Mouse (Mus musculus) megakaryocyte, adult 5-6 weeks (primary cell): ENCODE data around the gene Klhdc9. TPM values are rescaled to one million over a fixed set of nuclear protein-coding genes. Genes with fewer than 3 reads are reported as not detected.
A peak's percentile ranks its signal among the peaks of the same experiment; 100 is the strongest.

Experiments used
- ATAC-seq: 2 replicates; pipeline ENCODE4 v1.8.0; 2016; ENCODE audit warnings: mild to moderate bottlenecking, inconsistent platforms; ENCODE audit not compliant: poor library complexity, severe bottlenecking
- total RNA-seq, 2 experiments: library from RNA; stranded (forward) in 1 of 2; stranded (reverse) in 1 of 2; fragments of 153-499, 151-499 nt in 1 of 2; fragments of 221-1000, 200-1000 nt in 1 of 2; gene quantifications; 2 replicates each; pipeline versions ENCODE4 v1.2.3 to v1.2.4; 2015 to 2017

Klhdc9 gene
- total RNA-seq (2015): 0.09 TPM in 1 of 2 replicates, not detected in the other
- total RNA-seq (2017): 0.16 and 0.59 TPM in 2 replicates

- ATAC-seq: peak; percentile 84
Measured at GRCm38 (mm10) chr1:171360656-171361055, at the start of gene Klhdc9. Klhdc9 (minus strand) TSS chr1:171360798.

- no peak for ATAC-seq
Measured at GRCm38 (mm10) chr1:171410231-171410630, 49.6 kb upstream of the Klhdc9 start.

- no peak for ATAC-seq
Measured at GRCm38 (mm10) chr1:171407263-171407662, 46.7 kb upstream of the Klhdc9 start.

- ATAC-seq: no peak
Measured at GRCm38 (mm10) chr1:171402991-171403390, 42.4 kb upstream of the Klhdc9 start.

- ATAC-seq: no peak
Measured at GRCm38 (mm10) chr1:171401821-171402220, 41.2 kb upstream of the Klhdc9 start.

- peak; percentile 70 for ATAC-seq
Measured at GRCm38 (mm10) chr1:171390101-171390500, 29.5 kb upstream of the Klhdc9 start.

GRCm38 (mm10) chr1:171388376-171389102 lies 27.9 kb upstream of the Klhdc9 start, which contains the start of gene Arhgap30:
Arhgap30 (plus strand) TSS chr1:171388954.
- ATAC-seq: peak; percentile 81

GRCm38 (mm10) chr1:171387099-171387498 lies 26.5 kb upstream of the Klhdc9 start:
- no peak for ATAC-seq

- ATAC-seq: no peak
Measured at GRCm38 (mm10) chr1:171385171-171385570, 24.6 kb upstream of the Klhdc9 start.

- ATAC-seq: no peak
Measured at GRCm38 (mm10) chr1:171384361-171384760, 23.8 kb upstream of the Klhdc9 start.

GRCm38 (mm10) chr1:171382096-171382620 lies 21.6 kb upstream of the Klhdc9 start:
- ATAC-seq: no peak

- peak; percentile 89 for ATAC-seq
Measured at GRCm38 (mm10) chr1:171379935-171380599, 19.5 kb upstream of the Klhdc9 start.

- ATAC-seq: no peak
Measured at GRCm38 (mm10) chr1:171378298-171378697, 17.7 kb upstream of the Klhdc9 start.

- peak; percentile 73 for ATAC-seq
Measured at GRCm38 (mm10) chr1:171375646-171376097, 15.1 kb upstream of the Klhdc9 start.

GRCm38 (mm10) chr1:171373946-171374345 lies 13.3 kb upstream of the Klhdc9 start:
- ATAC-seq: no peak

- ATAC-seq: no peak
Measured at GRCm38 (mm10) chr1:171372880-171373279, 12.3 kb upstream of the Klhdc9 start.

- peak; percentile 64 for ATAC-seq
Measured at GRCm38 (mm10) chr1:171369845-171370556, 9.4 kb upstream of the Klhdc9 start, which contains the start of gene Nectin4. Nectin4 (plus strand) TSS chr1:171370099.

- ATAC-seq: peak; percentile 65
Measured at GRCm38 (mm10) chr1:171365934-171366333, 5.3 kb upstream of the Klhdc9 start.

GRCm38 (mm10) chr1:171361106-171362103 lies 807 bp upstream of the Klhdc9 start:
- ATAC-seq: peak; percentile 76

- ATAC-seq: peak; percentile 2; the same call in 1 of the 2 replicates
Measured at GRCm38 (mm10) chr1:171360253-171360652, 345 bp downstream of the Klhdc9 start.
